Mouse (Mus musculus) heart, postnatal 36 days (tissue): Measurements from ENCODE around the gene Gm45234. TPM values are rescaled to one million over a fixed set of nuclear protein-coding genes. Genes with fewer than 3 reads are reported as not detected.
"Not testable (repeated sequence)": the region's sequence is repeated elsewhere in the genome, so short reads cannot be mapped to it uniquely, and the experiment has no call there.

Source experiments
- DNase-seq, 2 experiments: peaks; one replicate each; pipeline ENCODE4 v3.0.0; 2021 to 2022
- intact Hi-C: fragments of 180-260 bp; cut with DNase I; formaldehyde crosslinking; loops from one replicate; pipeline ENCODE4 v1.15.1; 2025
- total RNA-seq, 2 experiments: library from RNA; stranded (reverse); gene quantifications; 2 replicates each; pipeline ENCODE4 v1.2.3; 2021

The Gm45234 gene
- total RNA-seq, result under 1 TPM in 1 of 2 experiments, not detected in 1; 0.41 TPM

GRCm38 (mm10) chr6:124755831-124756595 lies at the start of gene Gm45234, which contains the start of gene Atn1:
Gm45234 (minus strand) TSS chr6:124756021.
Atn1 (minus strand) TSS chr6:124756524.
- DNase-seq, result peak; percentile 65 to 77
- intact Hi-C loops, result loop anchor here (2.0 to 10.0 kb wide), 5 partner anchors 49 to 341 kb away; partner anchors contain the start of genes C1ra, Lpcat3 and Pex5

GRCm38 (mm10) chr6:124804341-124804740 lies 48.5 kb upstream of the Gm45234 start:
- no peak for DNase-seq
- intact Hi-C loops, result loop anchor here (2.0 kb wide), 1 partner anchor 48 kb away; the partner anchor contains the start of genes Atn1 and Gm45234

DNA sequence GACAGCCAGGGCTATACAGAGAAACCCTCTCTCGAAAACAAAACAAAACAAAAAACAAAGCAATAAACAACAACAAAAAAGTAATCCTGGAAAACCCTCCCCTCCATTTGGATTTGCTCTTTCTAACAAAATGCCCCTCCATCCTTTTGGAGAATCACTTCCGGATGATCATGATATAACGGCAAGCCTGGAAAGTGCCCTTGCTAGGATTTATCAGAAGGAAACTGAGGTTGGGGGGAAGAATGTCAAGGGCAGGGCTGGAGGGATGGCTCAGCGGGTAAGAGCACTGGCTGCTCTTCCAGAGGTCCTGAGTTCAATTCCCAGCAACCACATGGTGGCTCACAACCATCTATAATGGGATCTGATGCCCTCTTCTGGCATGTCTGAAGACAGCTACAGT lies 47.9 kb upstream of the Gm45234 start:
- intact Hi-C loops, result loop anchor here (2.0 kb wide), 1 partner anchor 47 kb away; the partner anchor contains the start of genes Atn1 and Gm45234

DNA sequence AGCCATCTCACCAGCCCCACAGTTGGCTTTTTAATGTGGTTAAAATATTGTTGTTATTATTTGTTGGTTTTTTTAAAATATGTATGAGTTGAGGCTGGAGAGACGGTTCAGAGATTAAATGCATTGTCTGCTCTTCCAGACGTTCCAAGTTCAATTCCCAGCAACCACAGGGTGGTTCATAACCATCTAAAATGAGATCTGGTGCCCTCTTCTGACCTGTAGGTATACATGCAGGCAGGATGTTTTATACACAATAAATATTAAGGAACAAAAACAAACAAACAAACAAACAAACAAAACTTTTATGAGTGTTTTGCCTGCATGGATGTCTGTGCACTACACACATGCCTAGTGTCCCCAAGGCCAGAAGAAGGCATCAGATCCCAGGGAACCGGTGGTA lies 47.2 kb upstream of the Gm45234 start:
- no peak for DNase-seq
- intact Hi-C loops, result no loop called here

More for the DNA sequence above, 47.9 kb upstream of the Gm45234 start:
- DNase-seq, result not testable (repeated sequence)

- DNase-seq, intact Hi-C loops: not testable (repeated sequence)
Measured at GRCm38 (mm10) chr6:124802400-124802799, 46.6 kb upstream of the Gm45234 start.

DNA sequence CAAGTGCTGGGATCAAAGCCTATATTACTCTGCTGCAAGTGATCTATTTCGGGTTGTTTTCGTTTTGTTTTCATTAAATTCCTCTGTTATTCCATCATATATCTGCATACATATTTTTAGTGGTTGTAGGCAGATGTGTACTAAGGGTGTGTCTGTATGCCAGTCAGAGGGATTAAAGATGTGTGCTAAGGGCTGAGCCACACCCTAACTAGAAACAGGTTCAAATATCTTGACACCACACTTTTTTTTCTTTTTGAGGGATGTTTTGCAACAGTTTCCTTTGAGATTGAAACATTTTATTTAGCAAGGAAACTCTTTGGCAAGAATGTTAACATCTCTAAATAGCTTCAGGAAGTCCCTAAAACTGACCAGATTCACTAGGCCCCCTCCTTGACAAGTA lies 40.4 kb upstream of the Gm45234 start:
- intact Hi-C loops, result no loop called here
- no peak for DNase-seq

GRCm38 (mm10) chr6:124795781-124796180 lies 40.0 kb upstream of the Gm45234 start:
- intact Hi-C loops, result loop anchor here (1.0 kb wide), 1 partner anchor 10 kb away; no protein-coding TSS in a partner anchor

DNA sequence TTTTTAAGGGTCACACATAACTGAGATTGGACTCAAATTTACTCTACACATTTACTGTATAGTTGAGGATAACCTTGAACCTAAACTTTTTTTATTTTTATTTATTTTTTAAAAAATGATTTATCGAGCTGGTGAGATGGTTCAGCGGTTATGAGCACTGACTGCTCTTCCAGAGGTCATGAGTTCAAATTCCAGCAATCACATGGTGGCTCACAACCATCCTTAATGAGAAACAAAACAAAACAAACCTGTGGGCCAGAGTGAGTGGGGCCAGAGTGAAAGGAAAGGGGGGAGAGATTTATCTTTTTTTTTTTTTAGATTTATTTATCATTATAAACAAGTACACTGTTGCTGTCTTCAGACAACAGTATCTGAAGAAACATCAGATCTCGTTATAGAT lies 36.1 kb upstream of the Gm45234 start:
- no peak for DNase-seq
- intact Hi-C loops, result no loop called here

More at GRCm38 (mm10) chr6:124795781-124796180, 40.0 kb upstream of the Gm45234 start:
- no peak for DNase-seq

GRCm38 (mm10) chr6:124790121-124790520 lies 34.3 kb upstream of the Gm45234 start:
- intact Hi-C loops, result no loop called here
- DNase-seq, result no peak

GRCm38 (mm10) chr6:124789519-124789918 lies 33.7 kb upstream of the Gm45234 start:
- DNase-seq, result no peak
- intact Hi-C loops, result no loop called here

DNA sequence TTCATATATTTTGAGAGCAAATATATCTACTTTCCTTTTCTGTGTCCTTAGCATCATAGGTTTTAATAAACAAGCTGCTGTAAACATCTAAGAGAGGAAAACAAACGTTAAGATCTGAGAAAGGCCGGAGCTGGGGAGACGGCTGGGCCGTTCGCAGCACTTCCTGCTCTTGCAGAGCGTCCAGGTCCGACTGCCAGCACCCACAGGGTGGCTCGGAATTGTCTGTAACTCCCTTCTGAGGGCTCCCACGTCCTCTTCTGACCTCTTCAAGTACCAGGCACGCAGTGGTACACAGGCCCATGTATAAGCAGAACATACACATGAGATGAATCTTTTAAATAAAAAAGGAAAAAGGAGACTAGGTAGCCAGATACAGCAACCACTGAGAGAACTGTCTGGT lies 31.9 kb upstream of the Gm45234 start:
- intact Hi-C loops, result no loop called here
- DNase-seq, result no peak

GRCm38 (mm10) chr6:124786756-124787420 lies 31.1 kb upstream of the Gm45234 start:
- intact Hi-C loops, result no loop called here
- no peak for DNase-seq

DNA sequence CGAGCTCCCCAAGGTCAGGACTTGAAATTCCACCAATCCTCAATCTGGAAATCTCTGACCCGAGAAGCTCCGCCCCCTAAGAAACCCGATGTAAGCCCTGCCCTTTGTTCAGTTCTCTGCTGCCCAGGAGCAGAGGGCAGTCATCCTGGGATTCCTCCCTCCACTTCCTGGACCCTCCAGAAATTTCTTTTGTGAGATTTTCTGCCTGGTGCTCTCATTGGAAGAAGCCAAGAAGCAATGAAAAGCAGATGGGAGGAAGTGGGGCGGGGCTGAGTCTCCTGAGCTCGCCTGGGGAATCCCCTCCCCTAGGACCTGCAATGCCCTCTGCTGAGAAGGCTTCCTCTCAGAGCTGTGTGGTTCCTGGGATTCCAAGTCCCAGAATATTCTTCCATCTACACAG lies 26.6 kb upstream of the Gm45234 start:
- intact Hi-C loops, result no loop called here
- DNase-seq, result peak in 1 of 2 experiments; percentile 32

GRCm38 (mm10) chr6:124780917-124781316 lies 25.1 kb upstream of the Gm45234 start:
- no peak for DNase-seq
- intact Hi-C loops, result no loop called here

DNA sequence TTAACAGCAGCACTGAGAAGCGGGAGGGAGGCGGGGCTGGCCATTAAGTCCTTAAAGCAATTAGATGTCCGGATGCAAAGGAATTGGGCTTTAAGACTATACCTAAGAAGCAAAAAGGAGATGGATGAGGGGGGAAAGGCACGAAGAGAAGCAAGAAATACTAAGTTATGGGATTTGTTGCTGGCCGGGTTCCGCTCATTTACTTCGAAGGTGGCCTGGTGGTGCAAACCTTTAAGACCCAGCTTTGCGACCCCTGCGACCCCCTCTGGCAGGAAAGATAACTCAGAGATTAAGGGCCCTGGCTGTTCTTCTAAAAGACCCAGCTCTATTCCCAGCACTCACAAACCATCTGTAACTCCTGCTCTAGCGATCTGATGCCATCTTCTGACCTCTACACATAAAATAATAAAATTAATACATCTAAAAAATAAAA lies 24.2 kb upstream of the Gm45234 start:
- DNase-seq, result no peak
- intact Hi-C loops, result no loop called here

DNA sequence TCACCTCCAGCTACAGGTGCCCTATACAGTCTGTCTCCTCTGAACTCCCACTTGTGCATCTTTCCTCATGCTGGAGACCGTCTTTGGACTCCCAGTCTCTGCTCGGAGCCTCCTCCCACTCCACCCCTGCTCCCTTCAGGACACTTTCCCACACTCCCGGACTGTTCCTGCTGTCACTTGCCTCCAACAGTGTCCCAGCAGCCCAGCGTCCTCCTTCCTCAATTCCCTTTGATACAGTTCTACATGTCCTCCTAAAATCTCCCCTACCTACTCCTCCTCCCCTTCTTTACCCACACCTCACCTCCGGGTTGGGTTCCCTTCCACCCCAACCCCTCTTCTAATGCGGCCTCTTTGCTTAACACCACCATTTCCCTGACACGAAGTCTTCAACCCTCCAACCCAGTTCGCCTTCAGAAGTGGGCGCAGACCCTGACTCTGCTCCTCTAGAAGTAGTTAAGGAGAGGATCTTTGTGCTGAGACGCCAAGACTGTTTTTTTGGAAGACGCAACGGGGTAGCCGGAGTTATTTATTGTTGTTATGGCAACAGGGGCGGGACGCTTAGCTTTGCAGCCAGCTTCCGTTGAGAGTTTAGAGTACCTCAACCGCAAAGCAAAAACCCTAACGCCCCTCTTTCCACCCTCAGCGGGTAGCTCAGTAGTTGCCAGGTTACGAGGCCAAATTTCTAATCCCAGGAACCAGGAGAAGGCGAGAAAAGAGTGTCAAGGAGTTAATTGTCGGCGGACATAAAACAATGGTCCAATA lies 23.6 kb upstream of the Gm45234 start, which contains the start of gene Lrrc23:
Gene Lrrc23 (minus strand): TSS at position 506 of the 762 bp plus-strand sequence.
- DNase-seq, result peak; percentile 41 to 65
- intact Hi-C loops, result no loop called here

GRCm38 (mm10) chr6:124770511-124770910 lies 14.7 kb upstream of the Gm45234 start:
- intact Hi-C loops, result no loop called here
- DNase-seq, result no peak

GRCm38 (mm10) chr6:124770013-124770412 lies 14.2 kb upstream of the Gm45234 start:
- DNase-seq, result no peak
- intact Hi-C loops, result no loop called here

DNA sequence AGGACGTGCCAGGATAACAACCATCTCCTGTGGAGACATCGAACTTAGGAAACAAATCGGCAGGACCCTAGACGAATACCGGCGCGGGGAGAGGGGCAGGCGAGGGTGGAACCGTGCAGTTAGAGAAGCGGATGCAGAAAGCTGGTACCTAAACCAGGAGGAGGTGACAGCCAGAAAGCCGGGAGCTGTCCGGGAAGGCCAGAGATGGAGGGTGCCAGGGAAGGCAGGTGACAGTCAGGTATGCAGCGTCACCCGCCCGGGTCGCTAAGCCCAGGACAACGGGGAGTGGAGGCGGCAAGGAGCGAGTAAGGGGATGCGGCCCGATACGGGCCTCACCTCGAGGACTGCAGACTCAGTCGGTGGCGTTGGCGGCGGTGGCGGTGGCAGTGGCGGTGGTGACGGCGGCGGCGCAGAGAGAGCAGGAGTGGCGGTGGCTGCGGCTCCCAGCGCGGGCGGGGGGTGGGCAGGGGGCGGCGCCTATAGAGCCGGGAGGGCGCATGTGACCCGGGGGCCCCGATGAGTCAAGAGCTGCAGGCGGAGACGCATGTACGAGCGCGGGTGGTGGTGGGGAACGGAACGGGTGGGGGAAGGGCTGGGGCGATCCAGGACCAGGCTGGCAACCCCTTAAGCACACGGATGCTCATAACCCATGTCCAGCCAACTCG lies 13.4 kb upstream of the Gm45234 start, which contains the start of gene Eno2:
Gene Eno2 (minus strand): TSS at position 573 of the 665 bp plus-strand sequence.
- DNase-seq, result peak; percentile 27 to 39
- intact Hi-C loops, result no loop called here

DNA sequence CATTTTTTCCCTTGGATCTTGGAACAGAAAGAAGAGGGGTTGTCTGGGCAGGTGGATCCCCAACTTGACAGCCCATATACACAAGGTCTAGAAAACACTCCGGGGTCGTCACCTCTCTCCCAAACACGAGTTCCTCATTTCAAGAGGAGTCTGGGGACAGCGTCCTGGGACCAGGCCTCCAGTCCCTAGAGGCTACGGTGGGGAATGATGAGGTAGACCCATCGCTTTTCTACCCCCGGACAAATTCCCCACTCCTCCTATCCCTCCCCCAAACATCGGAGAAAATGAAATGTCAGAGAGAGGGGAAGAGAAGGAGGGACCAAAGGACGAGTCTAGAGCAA lies 12.9 kb upstream of the Gm45234 start:
- intact Hi-C loops, result no loop called here
- DNase-seq, result peak in 1 of 2 experiments; percentile 11
